Mouse (Mus musculus): ENCODE results near the gene Cuedc1. TPM values are rescaled to one million over a fixed set of nuclear protein-coding genes. Genes with fewer than 3 reads are reported as not detected.

Gene Cuedc1
- total RNA-seq, 2 experiments from 2014 or later: 31.4 to 31.7 TPM

GRCm38 (mm10) chr11:88145214-88146006, 47.6 kb downstream of the Cuedc1 start:
- peak overlapping the region; percentile 28; the same call in 1 of the 2 replicates for H3K27ac ChIP-seq
- intact Hi-C loops (cut with DNase I): no loop called here

GRCm38 (mm10) chr11:88146264-88147060, 48.6 kb downstream of the Cuedc1 start:
- no peak overlapping the region for H3K4me3 ChIP-seq
- TF ChIP-seq CTCF (IDR thresholded peaks at IDR 0.05): no peak
- DNase-seq (ENCODE audit: extremely low spot score in 1 of 2, low spot score in 2 of 2): no peak
- intact Hi-C loops (cut with DNase I): no loop called here
- H3K27ac ChIP-seq: peak overlapping the region; percentile 44; the same call in 1 of the 2 replicates

More at GRCm38 (mm10) chr11:88145214-88146006, 47.6 kb downstream of the Cuedc1 start:
- no peak for DNase-seq (ENCODE audit: extremely low spot score in 1 of 2, low spot score in 2 of 2)
- H3K4me3 ChIP-seq: no peak overlapping the region
- no peak for TF ChIP-seq CTCF (IDR thresholded peaks at IDR 0.05)

GRCm38 (mm10) chr11:88147388-88147787, 49.5 kb downstream of the Cuedc1 start:
- Histone ChIP-seq H3K27ac (no peak overlapping the region), H3K4me3 (no peak overlapping the region)
- TF ChIP-seq CTCF (IDR thresholded peaks at IDR 0.05): no peak
- DNase-seq (ENCODE audit: extremely low spot score in 1 of 2, low spot score in 2 of 2): no peak
- intact Hi-C loops (cut with DNase I): no loop called here

GRCm38 (mm10) chr11:88148015-88148637, 50.3 kb downstream of the Cuedc1 start:
- Histone ChIP-seq H3K27ac (no peak overlapping the region; the same call in 1 of the 2 replicates), H3K4me3 (no peak overlapping the region)
- DNase-seq (ENCODE audit: extremely low spot score in 1 of 2, low spot score in 2 of 2): no peak
- intact Hi-C loops (cut with DNase I): no loop called here
- no peak for TF ChIP-seq CTCF (IDR thresholded peaks at IDR 0.05)

GRCm38 (mm10) chr11:88148638-88149279, 50.9 kb downstream of the Cuedc1 start:
- intact Hi-C loops (cut with DNase I): no loop called here
- DNase-seq (ENCODE audit: extremely low spot score in 1 of 2, low spot score in 2 of 2): peak in 1 of 2 experiments; percentile 40
- Histone ChIP-seq H3K4me3 (no peak overlapping the region), H3K27ac (peak overlapping the region; percentile 48)
- TF ChIP-seq CTCF (IDR thresholded peaks at IDR 0.05): no peak

- no peak for TF ChIP-seq CTCF (IDR thresholded peaks at IDR 0.05)
- peak overlapping the region; percentile 40; the same call in 1 of the 2 replicates for H3K27ac ChIP-seq
- no peak overlapping the region for H3K4me3 ChIP-seq
- DNase-seq (ENCODE audit: extremely low spot score in 1 of 2, low spot score in 2 of 2): no peak
- intact Hi-C loops (cut with DNase I): no loop called here
These were observed 53.7 kb downstream of the Cuedc1 start for GRCm38 (mm10) chr11:88151379-88152155.

- intact Hi-C loops (cut with DNase I): no loop called here
- Histone ChIP-seq H3K27ac (no peak overlapping the region), H3K4me3 (no peak overlapping the region)
- DNase-seq (ENCODE audit: extremely low spot score in 1 of 2, low spot score in 2 of 2): no peak
- no peak for TF ChIP-seq CTCF (IDR thresholded peaks at IDR 0.05)
These were observed 56.0 kb downstream of the Cuedc1 start for GRCm38 (mm10) chr11:88153880-88154279.

- intact Hi-C loops (cut with DNase I): no loop called here
- DNase-seq (ENCODE audit: extremely low spot score in 1 of 2, low spot score in 2 of 2): no peak
- Histone ChIP-seq H3K27ac (peak overlapping the region; percentile 19; the same call in 1 of the 2 replicates), H3K4me3 (no peak overlapping the region)
- TF ChIP-seq CTCF (IDR thresholded peaks at IDR 0.05): no peak
These were observed 56.6 kb downstream of the Cuedc1 start for GRCm38 (mm10) chr11:88154500-88154899.

- peak overlapping the region; percentile 63 for H3K27ac ChIP-seq
- intact Hi-C loops (cut with DNase I): no loop called here
These were observed 57.6 kb downstream of the Cuedc1 start for GRCm38 (mm10) chr11:88155451-88155850.

GRCm38 (mm10) chr11:88155998-88156397, 58.1 kb downstream of the Cuedc1 start:
- no peak for DNase-seq (ENCODE audit: extremely low spot score in 1 of 2, low spot score in 2 of 2)
- intact Hi-C loops (cut with DNase I): no loop called here
- TF ChIP-seq CTCF (IDR thresholded peaks at IDR 0.05): no peak
- peak overlapping the region; percentile 63; the same call in 1 of the 2 replicates for H3K27ac ChIP-seq
- H3K4me3 ChIP-seq: no peak overlapping the region

More at GRCm38 (mm10) chr11:88155451-88155850, 57.6 kb downstream of the Cuedc1 start:
- TF ChIP-seq CTCF (IDR thresholded peaks at IDR 0.05): no peak
- DNase-seq (ENCODE audit: extremely low spot score in 1 of 2, low spot score in 2 of 2): peak in 1 of 2 experiments; percentile 46
- H3K4me3 ChIP-seq: no peak overlapping the region

All from left cerebral cortex, adult 2 months (tissue).